Mouse (Mus musculus): ENCODE results near the gene Pofut1. TPM values are rescaled to one million over a fixed set of nuclear protein-coding genes. Genes with fewer than 3 reads are reported as not detected.

Gene Pofut1
- polyA plus RNA-seq, 1 experiment from 2014 or later, result 8.8 TPM

DNA sequence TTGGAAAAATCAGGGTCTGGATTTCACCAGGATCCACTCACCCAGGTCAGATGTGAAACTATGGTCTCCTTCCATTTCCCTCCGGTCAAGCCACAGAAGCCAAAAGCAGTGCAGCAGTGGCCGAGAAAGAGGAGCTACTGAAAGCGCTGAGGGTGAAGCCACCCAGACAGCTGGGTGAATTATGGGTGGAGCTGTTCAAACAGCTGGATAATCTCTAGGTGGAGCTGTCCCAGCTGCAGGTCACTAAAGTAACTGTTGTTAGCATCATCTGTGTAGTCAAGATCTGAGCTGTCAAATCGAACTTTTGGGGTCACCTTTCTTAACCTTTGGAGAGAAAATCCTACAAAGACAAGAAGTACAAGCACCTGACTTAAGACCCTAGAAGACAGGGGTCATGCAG, 57.1 kb downstream of the Pofut1 start:
- Histone ChIP-seq H3K4me3 (no peak overlapping the region), H3K36me3 (no peaks in the 10 kb centered on the region), H3K27me3 (no peaks in the 10 kb centered on the region), H3K9me3 (no peaks in the 10 kb centered on the region), H3K27ac (no peak overlapping the region), H3K4me1 (no peaks in the 10 kb centered on the region), H3K4me2 (replicated peaks) (no peak overlapping the region), H3K9ac (no peak overlapping the region)
- no peak for ATAC-seq (ENCODE audit: low FRiP score, low read depth)
- 52% methylated on average over 4 of the region's 4 CpGs for WGBS

DNA sequence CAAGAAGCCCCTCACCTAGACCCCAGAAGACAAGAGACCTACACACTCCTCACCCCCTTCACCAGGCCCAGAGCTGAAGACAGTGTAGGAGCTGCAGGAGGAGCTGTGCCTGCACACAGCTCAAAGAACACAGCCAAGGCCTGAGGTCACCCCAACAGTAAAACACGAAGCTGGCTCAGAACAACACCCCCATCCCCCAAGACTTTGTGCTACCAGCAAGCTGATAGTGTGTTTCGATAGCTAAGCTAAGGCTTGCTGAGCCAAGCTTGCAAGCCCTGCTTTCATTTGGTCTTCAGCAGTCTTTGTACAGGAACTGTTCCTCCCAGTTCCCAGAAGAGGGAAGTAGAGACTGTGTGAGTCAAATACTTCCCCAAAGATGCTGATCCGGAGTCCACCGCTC, 57.5 kb downstream of the Pofut1 start:
- H3K9me3 ChIP-seq, result no peaks in the 10 kb centered on the region
- no peaks in the 10 kb centered on the region for H3K27me3 ChIP-seq
- 73% methylated on average over 4 of the region's 4 CpGs for WGBS
- no peaks in the 10 kb centered on the region for H3K36me3 ChIP-seq
- ATAC-seq (ENCODE audit: low FRiP score, low read depth), result no peak
- H3K9ac ChIP-seq, result no peak overlapping the region
- H3K4me1 ChIP-seq, result no peaks in the 10 kb centered on the region
- no peak overlapping the region for H3K4me2 ChIP-seq (replicated peaks)
- H3K27ac ChIP-seq, result no peak overlapping the region
- H3K4me3 ChIP-seq, result no peak overlapping the region

DNA sequence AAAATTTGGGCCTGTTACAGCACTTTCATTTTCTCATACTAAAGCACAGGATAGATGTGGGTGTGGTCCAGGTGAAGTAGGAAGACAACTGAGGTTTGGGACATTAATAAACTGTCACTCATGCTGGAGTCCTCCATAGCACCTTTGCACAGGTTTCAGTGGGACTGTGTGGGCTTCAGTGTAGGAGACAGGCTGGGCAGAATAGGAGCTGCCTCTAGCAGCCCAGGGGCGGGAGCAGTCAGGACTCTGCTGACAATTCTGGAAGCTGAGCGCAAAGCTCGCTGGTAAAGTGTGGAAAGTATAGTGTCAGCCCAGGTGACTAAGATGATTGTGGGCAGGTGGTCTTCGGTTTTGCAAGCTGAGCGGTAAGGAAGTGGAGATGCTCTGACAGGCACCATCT, 59.8 kb downstream of the Pofut1 start:
- no peak overlapping the region for H3K27ac ChIP-seq
- no peak overlapping the region for H3K9ac ChIP-seq
- no peaks in the 10 kb centered on the region for H3K27me3 ChIP-seq
- H3K36me3 ChIP-seq, result peaks cover 3% of the 10 kb centered on the region; the same call in 1 of the 2 replicates
- WGBS, result 94% methylated on average over 5 of the region's 5 CpGs
- no peaks in the 10 kb centered on the region for H3K9me3 ChIP-seq
- ATAC-seq (ENCODE audit: low FRiP score, low read depth), result no peak
- no peak overlapping the region for H3K4me2 ChIP-seq (replicated peaks)
- H3K4me1 ChIP-seq, result no peaks in the 10 kb centered on the region
- no peak overlapping the region for H3K4me3 ChIP-seq

DNA sequence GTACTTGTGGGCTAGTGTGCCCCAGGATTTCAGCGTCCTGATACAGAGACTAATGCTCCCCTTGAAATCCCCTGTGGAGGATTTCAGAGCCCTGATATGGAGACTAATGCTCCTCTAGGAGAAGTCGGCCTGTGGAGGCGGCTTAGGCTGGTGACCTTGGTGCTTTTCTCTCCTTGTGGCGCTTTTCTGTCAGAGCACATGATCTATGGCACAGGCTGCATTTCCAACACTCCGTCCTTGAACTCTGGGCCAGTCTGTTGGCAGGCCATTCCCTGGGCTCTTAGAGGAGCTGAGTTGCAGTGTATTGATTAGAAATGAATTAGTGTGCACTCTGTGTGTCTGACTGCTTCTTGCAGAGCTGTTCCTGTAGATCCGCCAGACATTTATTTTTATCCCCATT, 63.9 kb downstream of the Pofut1 start:
- H3K4me1 ChIP-seq, result 0 out of 2 replicates have a peak, but pooled peaks cover 1% of the 10 kb centered on the region
- peaks cover 3% of the 10 kb centered on the region; the same call in 1 of the 2 replicates for H3K36me3 ChIP-seq
- no peak overlapping the region for H3K9ac ChIP-seq
- H3K4me2 ChIP-seq (replicated peaks), result no peak overlapping the region
- H3K4me3 ChIP-seq, result no peak overlapping the region
- no peaks in the 10 kb centered on the region for H3K27me3 ChIP-seq
- no peak for ATAC-seq (ENCODE audit: low FRiP score, low read depth)
- no peak overlapping the region for H3K27ac ChIP-seq
- no peaks in the 10 kb centered on the region for H3K9me3 ChIP-seq
- WGBS, result 81% methylated on average over 6 of the region's 6 CpGs

DNA sequence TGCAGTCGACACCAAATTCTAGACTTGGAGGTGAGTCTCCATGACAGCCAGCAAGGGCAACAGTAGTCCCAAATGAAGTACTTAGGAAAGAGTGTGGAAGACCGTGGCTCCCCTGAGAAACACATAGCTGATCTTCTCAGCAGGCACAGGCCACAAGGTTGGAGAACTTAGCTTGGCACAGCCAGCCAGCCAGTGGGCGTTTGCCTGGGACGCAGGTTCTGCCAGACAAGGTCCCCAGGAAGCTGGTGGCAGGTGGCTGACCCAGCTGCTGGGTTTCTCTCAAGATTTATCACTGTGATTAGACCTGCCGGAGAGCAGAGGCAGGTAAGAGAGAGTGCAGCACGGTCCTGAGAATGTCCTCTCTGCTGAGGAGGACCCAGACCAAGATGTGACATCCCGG, 67.3 kb downstream of the Pofut1 start:
- no peak overlapping the region for H3K9ac ChIP-seq
- no peak overlapping the region for H3K4me3 ChIP-seq
- no peaks in the 10 kb centered on the region for H3K9me3 ChIP-seq
- ATAC-seq (ENCODE audit: low FRiP score, low read depth), result no peak
- WGBS, result 74% methylated on average over 7 of the region's 7 CpGs
- H3K36me3 ChIP-seq, result peaks cover 3% of the 10 kb centered on the region
- H3K4me2 ChIP-seq (replicated peaks), result no peak overlapping the region
- no peak overlapping the region for H3K27ac ChIP-seq
- no peaks in the 10 kb centered on the region for H3K27me3 ChIP-seq
- H3K4me1 ChIP-seq, result 0 out of 2 replicates have a peak, but pooled peaks cover 2% of the 10 kb centered on the region

DNA sequence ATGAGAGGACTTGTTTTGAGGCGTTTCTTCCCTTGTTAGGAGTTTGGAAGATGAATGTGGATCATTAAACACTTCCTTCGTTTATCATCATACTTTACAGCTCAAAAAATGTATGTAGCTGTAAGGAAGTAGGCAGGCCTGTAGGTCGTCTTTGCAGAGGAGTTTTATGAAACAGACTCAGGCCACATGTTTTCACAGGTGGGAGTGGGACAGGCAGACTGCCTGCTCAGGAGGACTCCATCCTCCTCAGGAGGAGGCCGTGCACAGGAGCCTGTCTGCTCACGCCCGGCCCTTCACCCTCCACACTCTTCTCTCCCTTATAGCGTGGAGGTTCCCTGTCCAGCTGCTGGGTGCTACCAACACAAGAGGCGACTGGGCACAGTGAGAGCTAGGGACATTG, 67.8 kb downstream of the Pofut1 start:
- WGBS, result 52% methylated on average over 8 of the region's 8 CpGs

DNA sequence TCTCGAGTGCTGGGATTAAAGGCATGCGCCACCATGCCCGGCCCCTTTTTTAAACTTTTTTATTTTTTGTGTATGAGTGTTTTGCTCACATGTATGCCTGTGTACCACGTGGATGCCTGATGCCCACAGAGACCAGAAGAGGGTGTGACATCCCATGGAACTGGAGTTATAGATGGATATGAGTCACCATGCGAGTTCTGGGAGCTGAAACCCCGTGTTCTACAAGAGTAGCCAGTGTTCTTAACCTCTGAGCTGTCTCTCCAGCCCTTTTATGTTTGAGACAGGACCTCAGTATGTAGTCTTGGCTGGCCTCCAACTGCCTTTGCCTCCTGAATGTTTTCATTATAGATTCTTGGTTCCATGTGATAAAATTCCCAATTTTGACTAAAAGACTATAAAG, 68.9 kb downstream of the Pofut1 start:
- WGBS, result 81% methylated on average over 6 of the region's 6 CpGs
- no peaks in the 10 kb centered on the region for H3K9me3 ChIP-seq
- H3K27me3 ChIP-seq, result no peaks in the 10 kb centered on the region
- 0 out of 2 replicates have a peak, but pooled peaks cover 2% of the 10 kb centered on the region for H3K4me1 ChIP-seq
- peaks cover 3% of the 10 kb centered on the region for H3K36me3 ChIP-seq
- no peak overlapping the region for H3K4me2 ChIP-seq (replicated peaks)
- no peak for ATAC-seq (ENCODE audit: low FRiP score, low read depth)
- no peak overlapping the region for H3K27ac ChIP-seq
- no peak overlapping the region for H3K9ac ChIP-seq
- no peak overlapping the region for H3K4me3 ChIP-seq

More for the DNA sequence above, 67.8 kb downstream of the Pofut1 start:
- Histone ChIP-seq H3K27ac (no peak overlapping the region), H3K4me1 (0 out of 2 replicates have a peak, but pooled peaks cover 2% of the 10 kb centered on the region), H3K4me2 (replicated peaks) (no peak overlapping the region), H3K9ac (no peak overlapping the region), H3K36me3 (peaks cover 3% of the 10 kb centered on the region), H3K9me3 (no peaks in the 10 kb centered on the region), H3K4me3 (no peak overlapping the region), H3K27me3 (no peaks in the 10 kb centered on the region)
- no peak for ATAC-seq (ENCODE audit: low FRiP score, low read depth)

DNA sequence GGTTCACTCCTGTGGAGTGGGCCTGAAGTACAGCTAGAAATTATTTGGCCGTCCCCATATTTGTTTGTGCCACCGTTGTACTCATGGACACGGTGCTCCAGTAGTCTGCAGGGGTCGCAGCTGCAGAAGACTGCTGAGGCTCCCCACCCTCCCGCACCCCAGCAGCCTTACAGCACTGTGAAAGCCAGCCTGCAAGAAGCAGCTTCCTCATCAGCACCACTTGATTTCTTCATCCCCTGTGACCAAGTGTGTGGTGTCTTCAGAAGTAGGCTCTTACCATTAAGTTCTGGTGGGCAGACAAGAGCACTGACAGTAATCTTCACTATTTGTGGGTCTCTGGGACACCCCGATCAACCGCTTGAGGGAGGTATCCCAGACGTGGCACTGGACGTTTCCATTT, 71.6 kb downstream of the Pofut1 start:
- H3K4me3 ChIP-seq, result no peak overlapping the region
- 0 out of 2 replicates have a peak, but pooled peaks cover 2% of the 10 kb centered on the region for H3K4me1 ChIP-seq
- H3K9me3 ChIP-seq, result no peaks in the 10 kb centered on the region
- no peak overlapping the region for H3K27ac ChIP-seq
- H3K27me3 ChIP-seq, result no peaks in the 10 kb centered on the region
- WGBS, result 88% methylated on average over 9 of the region's 9 CpGs
- no peak for ATAC-seq (ENCODE audit: low FRiP score, low read depth)
- no peak overlapping the region for H3K9ac ChIP-seq
- peaks cover 18% of the 10 kb centered on the region for H3K36me3 ChIP-seq
- no peak overlapping the region for H3K4me2 ChIP-seq (replicated peaks)

DNA sequence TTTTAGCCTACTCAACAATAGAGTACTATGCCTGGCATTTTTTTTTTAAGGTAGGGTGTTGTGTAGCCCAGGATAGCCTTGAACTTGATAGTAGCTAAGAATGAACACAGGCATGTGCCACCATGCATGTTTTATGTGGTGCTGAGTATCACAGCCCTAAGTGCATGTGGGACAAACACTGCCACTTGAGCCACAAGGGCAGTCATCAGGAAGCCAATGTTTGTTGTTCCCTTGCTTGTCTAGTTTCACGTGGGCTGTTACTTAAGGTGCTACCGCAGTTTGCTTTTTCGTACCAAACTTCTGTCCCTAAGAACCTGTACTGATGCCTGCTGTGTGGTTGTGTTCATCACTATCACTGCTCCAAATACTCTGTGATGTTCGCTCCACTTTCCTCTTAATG, 77.1 kb downstream of the Pofut1 start:
- Histone ChIP-seq H3K9ac (no peak overlapping the region), H3K27ac (no peak overlapping the region), H3K36me3 (peaks cover 68% of the 10 kb centered on the region), H3K27me3 (no peaks in the 10 kb centered on the region), H3K4me1 (no peaks in the 10 kb centered on the region), H3K4me2 (replicated peaks) (no peak overlapping the region), H3K4me3 (no peak overlapping the region), H3K9me3 (no peaks in the 10 kb centered on the region)
- no peak for ATAC-seq (ENCODE audit: low FRiP score, low read depth)
- 94% methylated on average over 4 of the region's 4 CpGs for WGBS

DNA sequence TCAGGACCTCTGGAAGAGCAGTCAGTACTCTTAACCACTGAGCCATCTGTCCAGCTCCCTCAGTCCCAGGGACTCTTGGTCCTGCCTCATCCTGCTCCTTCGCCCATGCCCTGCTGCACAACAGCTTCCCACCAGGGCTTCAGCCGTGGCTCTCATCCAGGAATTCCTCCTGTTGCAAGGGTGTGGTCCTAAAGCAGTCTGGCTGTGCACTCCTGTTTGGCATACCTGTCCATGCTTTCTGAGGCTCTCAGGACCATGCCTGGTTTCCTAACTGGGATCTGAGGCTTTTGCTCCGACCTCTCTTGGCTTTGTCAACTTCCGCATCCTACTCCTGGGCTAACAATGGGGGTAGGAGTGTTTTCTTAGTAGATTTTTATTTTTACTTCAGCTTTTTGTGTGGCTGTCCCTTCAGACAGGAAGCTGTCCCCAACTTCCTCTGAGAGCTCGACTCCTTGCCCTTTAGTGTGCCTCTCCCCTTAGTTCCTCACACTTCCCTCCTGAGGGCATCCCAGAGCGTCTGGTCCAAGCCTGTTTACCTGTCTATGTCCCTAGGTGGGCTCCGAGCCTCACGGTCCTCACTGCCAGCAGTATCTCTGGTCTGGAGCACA, 77.8 kb downstream of the Pofut1 start:
- no peaks in the 10 kb centered on the region for H3K27me3 ChIP-seq
- H3K4me3 ChIP-seq, result no peak overlapping the region
- H3K27ac ChIP-seq, result no peak overlapping the region
- H3K9me3 ChIP-seq, result no peaks in the 10 kb centered on the region
- H3K9ac ChIP-seq, result no peak overlapping the region
- WGBS, result 82% methylated on average over 8 of the region's 8 CpGs
- ATAC-seq (ENCODE audit: low FRiP score, low read depth), result no peak
- H3K36me3 ChIP-seq, result peaks cover 75% of the 10 kb centered on the region
- no peak overlapping the region for H3K4me2 ChIP-seq (replicated peaks)
- H3K4me1 ChIP-seq, result no peaks in the 10 kb centered on the region

Other genes starting within 250 kb of the Pofut1 start
- 126 and 131 TPM in 2 replicates for gene Pdrg1, start 226.1 kb upstream of the Pofut1 start, polyA plus RNA-seq (2015; fragmentation: Nextera tagmentation; extraction: Ambion mirVana)
- gene Xkr7, start 209.7 kb upstream of the Pofut1 start, polyA plus RNA-seq (2015; fragmentation: Nextera tagmentation; extraction: Ambion mirVana), result not detected in 2 replicates
- gene Ccm2l, start 175.6 kb upstream of the Pofut1 start, polyA plus RNA-seq (2015; fragmentation: Nextera tagmentation; extraction: Ambion mirVana), result 1.7 and 1.9 TPM in 2 replicates
- 6.7 and 7.9 TPM in 2 replicates for gene Hck, start 133.1 kb upstream of the Pofut1 start, polyA plus RNA-seq (2015; fragmentation: Nextera tagmentation; extraction: Ambion mirVana)
- gene Tm9sf4, start 80.2 kb upstream of the Pofut1 start, polyA plus RNA-seq (2015; fragmentation: Nextera tagmentation; extraction: Ambion mirVana), result 93.9 and 101 TPM in 2 replicates
- 16.4 and 17.3 TPM in 2 replicates for gene Tspyl3, start 16.1 kb upstream of the Pofut1 start, polyA plus RNA-seq (2015; fragmentation: Nextera tagmentation; extraction: Ambion mirVana)
- gene Plagl2, start 107 bp upstream of the Pofut1 start, polyA plus RNA-seq (2015; fragmentation: Nextera tagmentation; extraction: Ambion mirVana), result 12.8 and 15.0 TPM in 2 replicates
- gene Kif3b, start 49.9 kb downstream of the Pofut1 start, polyA plus RNA-seq (2015; fragmentation: Nextera tagmentation; extraction: Ambion mirVana), result 6.0 and 6.3 TPM in 2 replicates
- 13.2 and 14.2 TPM in 2 replicates for gene Asxl1, start 104.3 kb downstream of the Pofut1 start, polyA plus RNA-seq (2015; fragmentation: Nextera tagmentation; extraction: Ambion mirVana)

All from limb, embryonic 13.5 days (tissue).